ENCODE assay signal across 25 mouse cellular contexts in the genomic region with DNA sequence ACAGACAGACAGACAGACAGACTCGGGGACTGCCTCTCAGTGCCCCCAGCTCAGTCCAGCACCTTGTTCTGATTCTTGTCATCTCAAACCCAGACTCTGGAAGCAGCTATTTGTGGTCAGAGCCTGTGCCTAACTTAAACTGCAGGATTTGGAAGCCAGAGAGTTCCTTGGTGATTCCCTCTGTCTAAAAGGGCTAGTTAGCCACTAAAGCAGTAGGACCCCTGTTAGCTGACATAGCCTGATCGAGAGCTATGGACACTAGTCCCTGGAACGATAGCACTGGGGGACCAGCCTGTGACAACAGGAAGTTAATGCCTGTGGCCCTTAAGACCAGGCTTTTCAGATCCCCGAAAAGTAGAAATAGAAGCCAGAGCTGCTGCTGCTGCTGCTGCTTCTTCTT. TPM values are rescaled to one million over a fixed set of nuclear protein-coding genes. Genes with fewer than 3 reads are reported as not detected.
DNase-seq lines count a peak whose midpoint lies in the region; ATAC-seq and TF ChIP-seq lines count a peak whose summit lies in the region.
"Had no signal": no experiment of that assay in that cellular context is flagged by ENCODE, and none has a peak within 500 bp of the region (broad histone marks: within the 10 kb centered on the region; RNA-seq: fewer than 3 reads in every experiment).

No protein-coding gene starts in this region.

- no peak for TF ChIP-seq CTCF in gastrocnemius, adult 2 months (IDR thresholded peaks at IDR 0.05)
- no peak for TF ChIP-seq CTCF in heart, postnatal 0 days (IDR thresholded peaks at IDR 0.05; ENCODE audit: low read depth)
- TF ChIP-seq CTCF in MEL (IDR thresholded peaks at IDR 0.05 in 2 of 3, conservative IDR thresholded peaks at IDR 0.05 in 1 of 3; ENCODE audit: control insufficient read depth in 1 of 3, insufficient read depth in 1 of 3, low read depth in 2 of 3, low read length in 3 of 3, poor library complexity in 1 of 3, severe bottlenecking in 1 of 3), result no peak

- peaks cover 17% of the 10 kb centered on the region for H3K4me1 ChIP-seq in heart, postnatal 0 days (ENCODE audit: control insufficient read depth, insufficient read depth)
- peaks cover 17 to 25% of the 10 kb centered on the region in 2 experiments for H3K4me1 ChIP-seq in MEL (ENCODE audit: control insufficient read depth in 1 of 2, insufficient read depth in 2 of 2, low read length in 2 of 2)
- peaks cover 75% of the 10 kb centered on the region for H3K4me1 ChIP-seq in liver, embryonic 13.5 days (replicated peaks)
- H3K4me1 ChIP-seq: neural tube, embryonic 15.5 days had no signal

- no peaks in the 10 kb centered on the region for H3K9me3 ChIP-seq in heart, postnatal 0 days (replicated peaks; ENCODE audit: control insufficient read depth, low read length)
- H3K9me3 ChIP-seq in MEL (replicated peaks; ENCODE audit: insufficient read depth, low read length), result no peaks in the 10 kb centered on the region
- no peaks in the 10 kb centered on the region for H3K9me3 ChIP-seq in liver, embryonic 13.5 days (replicated peaks)
- H3K9me3 ChIP-seq: embryonic facial prominence, embryonic 10.5 days; neural tube, embryonic 15.5 days had no signal

- TF ChIP-seq RAD21 in MEL (IDR thresholded peaks at IDR 0.05; ENCODE audit: low read depth, low read length), result no peak

- TF ChIP-seq EP300 in heart, postnatal 0 days (IDR thresholded peaks at IDR 0.05; ENCODE audit: low read depth), result no peak
- no peak for TF ChIP-seq EP300 in MEL (IDR thresholded peaks at IDR 0.05; ENCODE audit: low read depth in 1 of 2, low read length in 2 of 2)

- H3K9ac ChIP-seq in heart, postnatal 0 days (replicated peaks; ENCODE audit: low read depth, low read length), result no peak overlapping the region
- peak overlapping the region; percentile 41 for H3K9ac ChIP-seq in MEL (ENCODE audit: control insufficient read depth, low read depth, low read length, poor library complexity, severe bottlenecking)
- H3K9ac ChIP-seq in liver, embryonic 13.5 days, result peak overlapping the region; percentile 54
- H3K9ac ChIP-seq: hindbrain, embryonic 14.5 days; neural tube, embryonic 15.5 days had no signal

- ATAC-seq in heart, postnatal 0 days (ENCODE audit: insufficient read depth, low read depth), result no peak
- ATAC-seq in liver, embryonic 13.5 days (ENCODE audit: low read depth), result no peak
- no peak for ATAC-seq in megakaryocyte-erythroid progenitor cell, adult 5-6 weeks (replicated peaks; ENCODE audit: low FRiP score, low TSS enrichment, poor library complexity, severe bottlenecking)
- ATAC-seq: activated CD4-positive, CD25-positive, alpha-beta regulatory T cell, adult 4 months had no signal

- no peaks in the 10 kb centered on the region for H3K36me3 ChIP-seq in heart, postnatal 0 days (replicated peaks; ENCODE audit: control insufficient read depth, insufficient read depth, low read length)
- H3K36me3 ChIP-seq in MEL (ENCODE audit: control insufficient read depth in 1 of 2, insufficient read depth in 2 of 2, low read length in 2 of 2), result peaks cover 0 to 27% of the 10 kb centered on the region in 2 experiments; a peak in 2 of 4 replicates
- no peaks in the 10 kb centered on the region; the same call in 1 of the 2 replicates for H3K36me3 ChIP-seq in liver, embryonic 13.5 days
- H3K36me3 ChIP-seq: embryonic facial prominence, embryonic 10.5 days; neural tube, embryonic 15.5 days had no signal

- no peaks in the 10 kb centered on the region for H3K79me2 ChIP-seq in MEL (ENCODE audit: control insufficient read depth, insufficient read depth, low read length, poor library complexity)

- 58% methylated on average over 4 of the region's 4 CpGs for WGBS in heart, postnatal 0 days
- WGBS in liver, embryonic 13.5 days (ENCODE audit: insufficient replicate concordance), result 25% methylated on average over 4 of the region's 4 CpGs

- no peak for DNase-seq in gastrocnemius, adult 2 months
- no peak for DNase-seq in gastrocnemius, postnatal 36 days
- DNase-seq in heart, postnatal 0 days (ENCODE audit: low spot score), result no peak
- DNase-seq in heart, postnatal 10 days, result no peak
- DNase-seq in MEL (ENCODE audit: low read depth, low spot score), result peak; percentile 45
- no peak for DNase-seq in liver, embryonic 13.5 days
- DNase-seq in layer of hippocampus, postnatal 36 days, result no peak
- DNase-seq: adrenal gland, postnatal 25 days; cerebellum, postnatal 25 days; gastrocnemius, postnatal 14 days; kidney, adult 11 months; kidney, postnatal 36 days; lung, adult 2 months; spleen, adult 18-20 months; thymus, postnatal 14 days had no signal

- no peak overlapping the region for H3K4me2 ChIP-seq in heart, postnatal 0 days (ENCODE audit: low read depth, low read length)
- H3K4me2 ChIP-seq in liver, embryonic 13.5 days, result peak overlapping the region; percentile 63; the same call in 1 of the 2 replicates
- H3K4me2 ChIP-seq: hindbrain, embryonic 14.5 days; midbrain, embryonic 11.5 days; neural tube, embryonic 15.5 days had no signal

- intact Hi-C loops in gastrocnemius, adult 2 months (cut with DNase I), result no loop called here
- intact Hi-C loops in gastrocnemius, postnatal 36 days (cut with DNase I), result no loop called here
- intact Hi-C loops in heart, postnatal 10 days (cut with DNase I), result no loop called here

- no peak overlapping the region for H3K4me3 ChIP-seq in gastrocnemius, adult 2 months
- no peak overlapping the region for H3K4me3 ChIP-seq in heart, postnatal 0 days (ENCODE audit: low read depth, low read length)
- peak overlapping the region in 1 of 2 experiments; percentile 6; a peak in 1 of 4 replicates for H3K4me3 ChIP-seq in MEL (ENCODE audit: control insufficient read depth in 1 of 2, insufficient read depth in 1 of 2, low read depth in 2 of 2, low read length in 2 of 2)
- H3K4me3 ChIP-seq in liver, embryonic 13.5 days (replicated peaks), result no peak overlapping the region
- H3K4me3 ChIP-seq: embryonic facial prominence, embryonic 10.5 days; neural tube, embryonic 15.5 days had no signal

- peak overlapping the region; percentile 80 for H3K27ac ChIP-seq in gastrocnemius, adult 2 months
- peak overlapping the region; percentile 89 for H3K27ac ChIP-seq in heart, postnatal 0 days (ENCODE audit: low read depth)
- peak overlapping the region; percentile 61 for H3K27ac ChIP-seq in MEL (ENCODE audit: control insufficient read depth, low read depth, low read length)
- peak overlapping the region; percentile 96 for H3K27ac ChIP-seq in liver, embryonic 13.5 days
- H3K27ac ChIP-seq: embryonic facial prominence, embryonic 10.5 days; hindbrain, embryonic 14.5 days; neural tube, embryonic 15.5 days had no signal

- no peak for TF ChIP-seq POLR2A in MEL (IDR thresholded peaks at IDR 0.05; ENCODE audit: control insufficient read depth in 1 of 2, insufficient read depth in 1 of 2, low read depth in 1 of 2, low read length in 2 of 2, poor library complexity in 1 of 2)

- no peaks in the 10 kb centered on the region for H3K27me3 ChIP-seq in heart, postnatal 0 days (ENCODE audit: control insufficient read depth, insufficient read depth, low read length)
- no peaks in the 10 kb centered on the region for H3K27me3 ChIP-seq in MEL (ENCODE audit: control insufficient read depth in 1 of 2, insufficient read depth in 2 of 2, low read length in 2 of 2)
- no peaks in the 10 kb centered on the region for H3K27me3 ChIP-seq in liver, embryonic 13.5 days
- H3K27me3 ChIP-seq: CH12.LX; neural tube, embryonic 15.5 days had no signal

TF ChIP-seq in MEL, 35 proteins besides CTCF, POLR2A, EP300 and RAD21:
- peak; percentile 38; the same call in 1 of the 2 replicates for TF ChIP-seq ZNF384 (IDR thresholded peaks at IDR 0.05; ENCODE audit: low read depth, low read length)
- no peak for TF ChIP-seq E2F4 (IDR thresholded peaks at IDR 0.05; ENCODE audit: borderline replicate concordance, low read depth, low read length)

RNA-seq across cellular contexts. Expression of a gene that starts 25.6 kb away (rescaled TPM):
- total RNA-seq in gastrocnemius, adult 2 months (2021), result not detected
- not detected for total RNA-seq in gastrocnemius, postnatal 36 days (2021)
- total RNA-seq in heart, postnatal 0 days (2014; rRNA removed; ENCODE audit: low replicate concordance), result 0.84 and 1.7 TPM in 2 replicates
- polyA plus RNA-seq in heart, postnatal 0 days (2015; fragmentation: Nextera tagmentation; extraction: Ambion mirVana), result 0.33 and 0.55 TPM in 2 replicates
- total RNA-seq in heart, postnatal 10 days (2021), result not detected
- total RNA-seq in MEL (2012; rRNA removed), result not detected in 2 replicates
- not detected for polyA plus RNA-seq in MEL (2012; ENCODE audit: insufficient read depth in 1 of 2, insufficient read length in 2 of 2, low read depth in 1 of 2, low replicate concordance in 2 of 2, missing spikeins in 1 of 2)
- polyA plus RNA-seq in liver, embryonic 13.5 days (2015; fragmentation: Nextera tagmentation; extraction: Ambion mirVana), result not detected in 2 replicates
- not detected in 2 replicates for total RNA-seq in megakaryocyte-erythroid progenitor cell, adult 5-6 weeks (2014; fragmentation: Nextera tagmentation)
- total RNA-seq in megakaryocyte-erythroid progenitor cell, adult 5-6 weeks (2017), result not detected in 2 replicates
- not detected for total RNA-seq in layer of hippocampus, postnatal 36 days (2021)
- total RNA-seq: adrenal gland, postnatal 25 days; CH12.LX; gastrocnemius, postnatal 14 days; layer of hippocampus, postnatal 14 days; left cerebral cortex, postnatal 25 days had no signal
- polyA plus RNA-seq: activated CD4-positive, CD25-positive, alpha-beta regulatory T cell, adult 4 months; embryonic facial prominence, embryonic 10.5 days; midbrain, embryonic 11.5 days; stomach, postnatal 0 days had no signal

RNA-seq across cellular contexts. Expression of a gene that starts 43.5 kb away (rescaled TPM):
- total RNA-seq in gastrocnemius, adult 2 months (2021), result 1 to 10 TPM; 3.3 to 9.2 TPM
- 1 to 10 TPM; 5.2 to 5.7 TPM for total RNA-seq in gastrocnemius, postnatal 36 days (2021)
- total RNA-seq in heart, postnatal 0 days (2014; rRNA removed; ENCODE audit: low replicate concordance), result 4.5 and 14.7 TPM in 2 replicates
- polyA plus RNA-seq in heart, postnatal 0 days (2015; fragmentation: Nextera tagmentation; extraction: Ambion mirVana), result 7.1 and 8.6 TPM in 2 replicates
- 1 to 10 TPM; 8.6 TPM for total RNA-seq in heart, postnatal 10 days (2021)
- not detected in 2 replicates for total RNA-seq in MEL (2012; rRNA removed)
- not detected for polyA plus RNA-seq in MEL (2012; ENCODE audit: insufficient read depth in 1 of 2, insufficient read length in 2 of 2, low read depth in 1 of 2, low replicate concordance in 2 of 2, missing spikeins in 1 of 2)
- 0.86 and 1.1 TPM in 2 replicates for polyA plus RNA-seq in liver, embryonic 13.5 days (2015; fragmentation: Nextera tagmentation; extraction: Ambion mirVana)
- total RNA-seq in megakaryocyte-erythroid progenitor cell, adult 5-6 weeks (2014; fragmentation: Nextera tagmentation), result not detected in 2 replicates
- 0.91 TPM in 1 of 2 replicates, not detected in the other for total RNA-seq in megakaryocyte-erythroid progenitor cell, adult 5-6 weeks (2017)
- 1 to 10 TPM; 2.2 to 3.4 TPM for total RNA-seq in layer of hippocampus, postnatal 36 days (2021)
- polyA plus RNA-seq: activated CD4-positive, CD25-positive, alpha-beta regulatory T cell, adult 4 months had no signal
